Mouse (Mus musculus): ENCODE data around the gene Flnb.

GRCm38 (mm10) chr14:7874495-7874894 lies 56.7 kb downstream of the Flnb start:
- TF ChIP-seq POLR2A (IDR thresholded peaks at IDR 0.05; ENCODE audit: insufficient read length, low read depth) (no peak), MYOG (IDR thresholded peaks at IDR 0.05; ENCODE audit: control insufficient read depth in 1 of 3, insufficient read depth in 1 of 3, insufficient read length in 2 of 3, low read depth in 2 of 3) (no peak), E2F4 (IDR thresholded peaks at IDR 0.05; ENCODE audit: insufficient read depth) (no peak), CEBPB (IDR thresholded peaks at IDR 0.05; ENCODE audit: insufficient read depth, poor library complexity, severe bottlenecking) (no peak), MAX (IDR thresholded peaks at IDR 0.05; ENCODE audit: low read depth) (no peak), USF1 (IDR thresholded peaks at IDR 0.05; ENCODE audit: low read depth) (no peak)
